Mouse (Mus musculus): ENCODE data around the gene Pank3.

The Pank3 gene

GRCm38 (mm10) chr11:35769188-35769745, at the start of gene Pank3:
Gene Pank3, plus strand, starts transcription at chr11:35769484.
- DNase-seq = peak; percentile 99

GRCm38 (mm10) chr11:35723876-35724275, 45.4 kb upstream of the Pank3 start:
- DNase-seq = no peak

- no peak for DNase-seq
Measured at GRCm38 (mm10) chr11:35726341-35726846, 42.9 kb upstream of the Pank3 start.

- DNase-seq = no peak
Measured at GRCm38 (mm10) chr11:35728200-35728599, 41.1 kb upstream of the Pank3 start.

- peak; percentile 23 to 51 for DNase-seq
Measured at GRCm38 (mm10) chr11:35729186-35729585, 40.1 kb upstream of the Pank3 start.

GRCm38 (mm10) chr11:35732366-35732765, 36.9 kb upstream of the Pank3 start:
- no peak for DNase-seq

- DNase-seq = no peak
Measured at GRCm38 (mm10) chr11:35736817-35737216, 32.5 kb upstream of the Pank3 start.

GRCm38 (mm10) chr11:35737262-35737661, 32.0 kb upstream of the Pank3 start:
- DNase-seq = no peak

- no peak for DNase-seq
Measured at GRCm38 (mm10) chr11:35738102-35738501, 31.2 kb upstream of the Pank3 start.

- peak; percentile 82 for DNase-seq
Measured at GRCm38 (mm10) chr11:35743586-35743985, 25.7 kb upstream of the Pank3 start.

GRCm38 (mm10) chr11:35744571-35744970, 24.7 kb upstream of the Pank3 start:
- peak; percentile 65 to 77 for DNase-seq

- no peak for DNase-seq
Measured at GRCm38 (mm10) chr11:35750578-35750977, 18.7 kb upstream of the Pank3 start.

GRCm38 (mm10) chr11:35754906-35755418, 14.3 kb upstream of the Pank3 start:
- DNase-seq = no peak

GRCm38 (mm10) chr11:35755546-35755945, 13.7 kb upstream of the Pank3 start:
- no peak for DNase-seq

- DNase-seq = no peak
Measured at GRCm38 (mm10) chr11:35756411-35757303, 12.6 kb upstream of the Pank3 start.

GRCm38 (mm10) chr11:35760001-35760626, 9.2 kb upstream of the Pank3 start:
- DNase-seq = no peak

GRCm38 (mm10) chr11:35760627-35761003, 8.7 kb upstream of the Pank3 start:
- DNase-seq = no peak

- DNase-seq = no peak
Measured at GRCm38 (mm10) chr11:35766845-35767244, 2.4 kb upstream of the Pank3 start.

GRCm38 (mm10) chr11:35769746-35770437, 608 bp downstream of the Pank3 start:
- peak; percentile 91 to 93 for DNase-seq

GRCm38 (mm10) chr11:35770741-35771504, 1.6 kb downstream of the Pank3 start:
- DNase-seq = no peak

GRCm38 (mm10) chr11:35775606-35776005, 6.3 kb downstream of the Pank3 start:
- no peak for DNase-seq

- DNase-seq = no peak
Measured at GRCm38 (mm10) chr11:35776452-35776851, 7.2 kb downstream of the Pank3 start.
